Mouse (Mus musculus): ENCODE results near the gene Itln1. TPM values are rescaled to one million over a fixed set of nuclear protein-coding genes. Genes with fewer than 3 reads are reported as not detected.

Gene Itln1
- polyA plus RNA-seq, 1 experiment from 2014 or later = not detected

- WGBS = under 1% methylated on average over 53 of the region's 53 CpGs
- peak; percentile 75 for ATAC-seq (ENCODE audit: low read depth)
- no peaks in the 10 kb centered on the region for H3K27me3 ChIP-seq
- H3K9me3 ChIP-seq = 0 out of 2 replicates have a peak, but pooled peaks cover 5% of the 10 kb centered on the region
- H3K36me3 ChIP-seq = 0 out of 2 replicates have a peak, but pooled peaks cover 14% of the 10 kb centered on the region
- peak overlapping the region; percentile 51 for H3K4me3 ChIP-seq
- H3K4me1 ChIP-seq (replicated peaks) = peaks cover 30% of the 10 kb centered on the region
- peak overlapping the region; percentile 77 for H3K9ac ChIP-seq
- peak overlapping the region; percentile 97 for H3K27ac ChIP-seq (replicated peaks)
- H3K4me2 ChIP-seq = peak overlapping the region; percentile 62
Measured at GRCm38 (mm10) chr1:171503592-171504291, 31.4 kb downstream of the Itln1 start.

DNA sequence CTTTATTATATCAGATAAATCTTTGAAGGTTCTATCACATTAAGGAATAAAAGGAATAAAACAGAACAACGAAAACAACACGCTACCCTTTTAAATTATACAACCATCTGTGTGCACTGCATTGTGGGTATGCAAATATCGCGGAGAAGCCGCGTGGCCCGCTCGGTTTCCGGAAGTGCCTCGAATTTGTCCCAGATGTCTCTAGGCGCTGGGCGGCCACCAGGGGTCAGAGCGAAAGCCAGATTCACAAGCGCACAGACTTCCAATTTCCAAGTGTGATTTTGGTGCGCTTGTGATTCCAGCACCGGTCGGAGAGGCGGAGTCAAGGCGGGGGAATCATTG is 31.9 kb downstream of the Itln1 start, which contains the start of gene Alyref2:
Gene Alyref2, plus strand, starts transcription at position 229 of the 342 bp plus-strand sequence.
- H3K4me1 ChIP-seq (replicated peaks) = peaks cover 30% of the 10 kb centered on the region
- peak within 1 kb of the TSS; percentile 97 for H3K27ac ChIP-seq (replicated peaks)
- H3K9me3 ChIP-seq = 0 out of 2 replicates have a peak, but pooled peaks cover 5% of the 10 kb centered on the region
- H3K36me3 ChIP-seq = 0 out of 2 replicates have a peak, but pooled peaks cover 14% of the 10 kb centered on the region
- peak within 1 kb of the TSS; percentile 51 for H3K4me3 ChIP-seq
- peak within 1 kb of the TSS; percentile 77 for H3K9ac ChIP-seq
- H3K4me2 ChIP-seq = peak within 1 kb of the TSS; percentile 62
- WGBS = under 1% methylated on average over 19 of the region's 19 CpGs
- H3K27me3 ChIP-seq = no peaks in the 10 kb centered on the region
- peak; percentile 90 for ATAC-seq (ENCODE audit: low read depth)

DNA sequence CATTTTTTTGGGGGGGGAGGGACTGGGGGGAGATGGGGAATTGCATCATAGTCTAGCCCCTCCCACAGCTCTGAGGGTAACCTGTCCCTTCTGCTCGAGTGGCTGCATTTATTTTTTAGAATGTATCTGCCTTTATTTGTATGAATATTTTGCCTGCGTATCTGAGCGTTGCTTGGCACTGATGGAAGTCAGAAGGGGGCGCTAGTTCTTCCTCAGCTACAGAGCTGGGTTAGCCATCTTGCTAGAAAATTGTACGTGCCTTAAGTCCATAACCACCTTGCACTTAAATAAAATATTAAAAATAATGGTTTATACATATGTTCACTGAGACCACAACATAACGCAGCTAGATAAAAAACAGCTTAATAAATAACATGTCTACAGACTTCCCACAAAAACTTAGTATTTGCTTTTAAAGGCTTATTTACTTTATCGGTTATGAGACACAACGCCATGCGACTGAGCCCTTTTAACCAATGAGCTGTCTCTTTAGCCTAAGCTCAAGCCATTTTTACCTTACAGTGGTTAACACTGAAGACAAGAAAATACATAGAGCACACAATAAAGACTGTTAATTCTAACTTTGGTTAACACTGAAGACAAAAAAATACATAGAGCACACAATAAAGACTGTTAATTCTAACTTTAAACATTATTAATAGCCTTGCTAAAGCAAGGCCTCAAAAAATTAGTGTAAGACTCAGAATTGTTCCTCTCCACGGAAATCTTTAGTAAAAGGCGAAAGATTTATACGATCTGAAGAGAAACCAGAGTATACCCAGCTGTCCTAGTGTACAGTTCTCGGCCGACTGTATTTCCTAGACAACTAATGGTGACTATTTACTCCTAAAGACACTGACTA is 32.5 kb downstream of the Itln1 start:
- 0 out of 2 replicates have a peak, but pooled peaks cover 14% of the 10 kb centered on the region for H3K36me3 ChIP-seq
- peaks cover 30% of the 10 kb centered on the region for H3K4me1 ChIP-seq (replicated peaks)
- H3K9ac ChIP-seq = peak overlapping the region; percentile 77; the same call in 1 of the 2 replicates
- 0 out of 2 replicates have a peak, but pooled peaks cover 5% of the 10 kb centered on the region for H3K9me3 ChIP-seq
- peak overlapping the region; percentile 51 for H3K4me3 ChIP-seq
- ATAC-seq (ENCODE audit: low read depth) = peak; percentile 87
- H3K4me2 ChIP-seq = peak overlapping the region; percentile 62
- peak overlapping the region; percentile 97 for H3K27ac ChIP-seq (replicated peaks)
- WGBS = 1% methylated on average over 14 of the region's 14 CpGs
- H3K27me3 ChIP-seq = no peaks in the 10 kb centered on the region

GRCm38 (mm10) chr1:171501636-171502080 is 33.4 kb downstream of the Itln1 start:
- peak overlapping the region; percentile 77 for H3K27ac ChIP-seq (replicated peaks)
- 0 out of 2 replicates have a peak, but pooled peaks cover 7% of the 10 kb centered on the region for H3K36me3 ChIP-seq
- H3K27me3 ChIP-seq = no peaks in the 10 kb centered on the region
- WGBS = 6% methylated on average over 5 of the region's 5 CpGs
- H3K4me3 ChIP-seq = peak overlapping the region; percentile 8; the same call in 1 of the 2 replicates
- ATAC-seq (ENCODE audit: low read depth) = no peak
- H3K9me3 ChIP-seq = 0 out of 2 replicates have a peak, but pooled peaks cover 5% of the 10 kb centered on the region
- H3K4me1 ChIP-seq (replicated peaks) = peaks cover 30% of the 10 kb centered on the region
- H3K4me2 ChIP-seq = peak overlapping the region; percentile 62
- H3K9ac ChIP-seq = no peak overlapping the region

DNA sequence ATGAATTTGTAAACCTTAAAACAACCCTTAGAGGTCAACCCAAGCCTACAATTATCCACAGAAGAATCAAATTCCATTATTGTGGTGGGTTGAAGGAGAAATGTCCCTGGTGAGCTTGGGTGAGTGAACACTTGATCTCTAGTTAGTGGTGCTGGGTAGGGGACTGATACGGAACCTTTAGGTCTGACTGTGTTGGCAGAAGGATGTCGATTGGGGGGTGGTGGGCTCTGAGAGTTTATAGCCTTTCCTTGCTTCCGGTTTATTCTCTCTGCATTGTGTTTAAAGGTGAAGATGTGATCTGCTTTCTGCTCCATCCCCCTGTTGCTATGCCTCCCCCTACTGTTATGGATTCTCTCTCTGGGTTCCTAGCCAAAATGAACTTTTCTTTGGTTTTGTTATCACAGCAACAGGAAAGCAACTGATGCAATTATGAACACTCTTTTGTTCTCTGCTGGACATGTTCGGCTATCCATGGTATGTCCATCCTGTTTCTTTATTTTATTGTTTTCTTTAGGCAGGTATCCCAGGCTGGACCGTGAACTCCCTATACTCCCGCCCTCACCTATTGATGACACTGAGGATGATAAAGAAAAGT is 34.0 kb downstream of the Itln1 start:
- no peak overlapping the region for H3K27ac ChIP-seq (replicated peaks)
- H3K9me3 ChIP-seq = 0 out of 2 replicates have a peak, but pooled peaks cover 2% of the 10 kb centered on the region
- H3K4me1 ChIP-seq (replicated peaks) = peaks cover 30% of the 10 kb centered on the region
- no peaks in the 10 kb centered on the region for H3K27me3 ChIP-seq
- no peak overlapping the region for H3K4me2 ChIP-seq
- H3K9ac ChIP-seq = no peak overlapping the region
- no peak for ATAC-seq (ENCODE audit: low read depth)
- 0 out of 2 replicates have a peak, but pooled peaks cover 4% of the 10 kb centered on the region for H3K36me3 ChIP-seq
- no peak overlapping the region for H3K4me3 ChIP-seq
- 62% methylated on average over 6 of the region's 6 CpGs for WGBS

DNA sequence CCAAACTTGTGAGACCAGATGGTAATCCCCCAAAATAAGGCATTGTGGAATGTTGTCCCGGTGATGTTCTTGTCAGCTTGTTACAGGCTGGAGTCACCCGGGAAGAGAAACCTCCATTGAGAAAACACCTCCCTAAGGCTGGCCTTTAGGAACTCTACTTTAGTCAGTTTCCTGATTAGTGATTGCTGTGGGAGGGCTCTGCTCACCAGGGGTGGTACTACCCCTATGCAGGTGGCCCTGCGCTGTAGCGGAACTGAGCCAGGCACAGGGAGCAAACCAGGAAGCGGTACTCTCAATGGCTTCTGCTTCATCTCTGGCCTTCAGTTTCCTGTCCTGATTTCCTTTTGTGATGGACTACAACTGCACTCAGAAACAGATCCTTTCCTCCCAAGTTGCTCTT is 35.2 kb downstream of the Itln1 start:
- Histone ChIP-seq H3K4me1 (replicated peaks) (peaks cover 20% of the 10 kb centered on the region), H3K4me3 (no peak overlapping the region), H3K4me2 (no peak overlapping the region), H3K9me3 (no peaks in the 10 kb centered on the region), H3K27ac (replicated peaks) (0 out of 2 replicates have a peak overlapping the region, but pooled peaks have one; percentile 33), H3K9ac (no peak overlapping the region), H3K27me3 (no peaks in the 10 kb centered on the region), H3K36me3 (no peaks in the 10 kb centered on the region)
- WGBS = 76% methylated on average over 5 of the region's 5 CpGs
- ATAC-seq (ENCODE audit: low read depth) = no peak

- Histone ChIP-seq H3K4me2 (no peak overlapping the region), H3K36me3 (no peaks in the 10 kb centered on the region), H3K4me1 (replicated peaks) (peaks cover 11% of the 10 kb centered on the region; the same call in 1 of the 2 replicates), H3K9ac (no peak overlapping the region), H3K9me3 (peaks cover 10% of the 10 kb centered on the region), H3K4me3 (no peak overlapping the region), H3K27ac (replicated peaks) (no peak overlapping the region), H3K27me3 (no peaks in the 10 kb centered on the region)
- ATAC-seq (ENCODE audit: low read depth) = no peak
- 91% methylated on average over 6 of the region's 6 CpGs for WGBS
Measured at GRCm38 (mm10) chr1:171495371-171495770, 39.7 kb downstream of the Itln1 start.

GRCm38 (mm10) chr1:171494241-171494640 is 40.9 kb downstream of the Itln1 start:
- ATAC-seq (ENCODE audit: low read depth) = no peak
- Histone ChIP-seq H3K9ac (no peak overlapping the region), H3K4me3 (no peak overlapping the region), H3K4me1 (replicated peaks) (peaks cover 5% of the 10 kb centered on the region; the same call in 1 of the 2 replicates), H3K36me3 (no peaks in the 10 kb centered on the region), H3K9me3 (peaks cover 16% of the 10 kb centered on the region), H3K27me3 (no peaks in the 10 kb centered on the region), H3K4me2 (no peak overlapping the region), H3K27ac (replicated peaks) (no peak overlapping the region)
- 88% methylated on average over 13 of the region's 13 CpGs for WGBS

DNA sequence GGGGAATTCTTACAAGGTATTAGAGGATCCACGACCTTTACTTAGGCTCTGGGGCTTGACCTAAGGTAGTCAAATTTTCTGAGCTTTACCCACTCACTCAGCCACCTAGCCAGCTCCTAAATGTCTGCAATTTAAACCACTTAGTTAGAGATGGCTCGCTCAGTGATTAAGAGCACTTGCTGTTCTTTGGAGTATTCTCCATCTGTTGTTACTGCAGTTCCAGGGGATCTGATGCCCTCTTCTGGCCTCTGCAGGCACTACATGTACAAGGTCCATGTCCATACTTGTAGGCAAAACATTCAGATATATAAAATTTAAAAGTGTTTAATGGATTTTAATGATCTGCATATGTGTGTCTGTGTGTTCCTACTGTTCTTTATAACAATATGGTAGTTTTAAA is 56.1 kb downstream of the Itln1 start:
- Histone ChIP-seq H3K36me3 (no peaks in the 10 kb centered on the region), H3K9me3 (peaks cover 11% of the 10 kb centered on the region), H3K27ac (replicated peaks) (no peak overlapping the region), H3K4me1 (replicated peaks) (no peaks in the 10 kb centered on the region), H3K4me2 (no peak overlapping the region), H3K4me3 (no peak overlapping the region), H3K27me3 (no peaks in the 10 kb centered on the region), H3K9ac (no peak overlapping the region)
- WGBS = 43% methylated on average over 2 of the region's 2 CpGs
- ATAC-seq (ENCODE audit: low read depth) = peak; percentile 19; the same call in 1 of the 2 replicates

DNA sequence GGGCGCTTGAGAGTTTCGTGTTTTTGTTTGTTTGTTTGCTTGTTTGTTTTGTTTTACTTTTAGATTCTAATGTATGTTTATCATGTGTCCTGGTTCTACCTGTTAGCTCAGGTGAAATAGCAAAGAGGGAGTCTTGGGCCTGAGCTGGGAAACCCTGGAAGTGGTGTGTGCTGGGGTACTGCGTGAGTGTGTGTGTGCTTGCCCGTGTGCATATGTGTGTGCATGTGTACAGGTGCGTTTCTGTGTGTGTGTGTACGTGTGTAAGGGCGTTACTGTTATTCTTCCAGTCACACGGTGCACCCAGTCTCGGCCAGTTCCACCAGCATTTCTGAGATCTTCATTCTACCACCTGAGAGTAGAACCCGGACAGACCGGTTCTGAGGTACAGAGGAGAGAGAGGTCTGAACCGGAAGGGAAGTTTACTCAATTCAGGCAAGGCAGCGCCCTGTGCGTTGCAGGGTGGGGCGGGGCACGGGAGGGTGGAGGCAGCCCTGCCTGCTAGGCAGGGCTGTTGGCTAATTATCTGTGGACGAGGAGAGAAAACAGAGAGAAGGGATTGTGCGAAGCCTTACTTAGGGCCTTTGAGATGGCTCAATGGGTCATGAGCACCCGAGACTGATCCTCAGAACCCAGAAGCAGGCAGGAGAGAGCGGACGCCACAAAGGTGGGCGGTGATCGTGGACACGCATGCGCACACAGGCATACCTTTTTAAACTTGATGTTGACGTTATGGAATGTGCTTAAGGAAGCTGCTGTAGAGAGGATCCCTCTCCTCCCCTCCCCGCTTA is 57.1 kb downstream of the Itln1 start:
- H3K27me3 ChIP-seq = no peaks in the 10 kb centered on the region
- H3K27ac ChIP-seq (replicated peaks) = no peak overlapping the region
- H3K36me3 ChIP-seq = no peaks in the 10 kb centered on the region
- H3K9me3 ChIP-seq = peaks cover 6% of the 10 kb centered on the region
- H3K4me3 ChIP-seq = peak overlapping the region; percentile 27
- peak overlapping the region; percentile 43 for H3K9ac ChIP-seq
- ATAC-seq (ENCODE audit: low read depth) = peak; percentile 40; the same call in 1 of the 2 replicates
- peak overlapping the region; percentile 39 for H3K4me2 ChIP-seq
- no peaks in the 10 kb centered on the region for H3K4me1 ChIP-seq (replicated peaks)
- WGBS = 60% methylated on average over 27 of the region's 27 CpGs

DNA sequence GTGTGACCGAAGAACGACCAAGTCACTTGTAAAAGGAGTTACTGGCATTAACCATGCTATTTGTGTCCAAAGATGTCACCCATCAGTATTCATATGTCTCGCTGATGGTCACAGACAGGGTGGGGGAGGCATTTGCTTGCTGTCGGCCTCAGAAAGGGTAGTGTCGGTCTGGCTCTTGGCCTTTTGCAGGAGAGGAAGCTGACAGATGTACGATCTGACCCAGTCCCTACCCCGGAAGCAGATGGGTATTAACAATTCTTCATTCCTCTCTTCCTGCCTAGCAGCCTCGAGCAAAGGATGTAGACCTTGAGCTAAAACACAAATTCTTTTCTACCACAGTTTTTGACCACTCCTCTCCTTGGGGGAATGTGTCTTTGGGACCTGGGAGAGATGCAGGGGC is 58.0 kb downstream of the Itln1 start:
- no peaks in the 10 kb centered on the region for H3K36me3 ChIP-seq
- 75% methylated on average over 8 of the region's 8 CpGs for WGBS
- ATAC-seq (ENCODE audit: low read depth) = no peak
- no peak overlapping the region for H3K4me3 ChIP-seq
- H3K4me1 ChIP-seq (replicated peaks) = no peaks in the 10 kb centered on the region
- H3K27ac ChIP-seq (replicated peaks) = no peak overlapping the region
- no peak overlapping the region for H3K4me2 ChIP-seq
- H3K9me3 ChIP-seq = peaks cover 3% of the 10 kb centered on the region; the same call in 1 of the 2 replicates
- H3K9ac ChIP-seq = no peak overlapping the region
- no peaks in the 10 kb centered on the region for H3K27me3 ChIP-seq
